9 mouse cellular contexts compared by ENCODE assay signal in the genomic region with DNA sequence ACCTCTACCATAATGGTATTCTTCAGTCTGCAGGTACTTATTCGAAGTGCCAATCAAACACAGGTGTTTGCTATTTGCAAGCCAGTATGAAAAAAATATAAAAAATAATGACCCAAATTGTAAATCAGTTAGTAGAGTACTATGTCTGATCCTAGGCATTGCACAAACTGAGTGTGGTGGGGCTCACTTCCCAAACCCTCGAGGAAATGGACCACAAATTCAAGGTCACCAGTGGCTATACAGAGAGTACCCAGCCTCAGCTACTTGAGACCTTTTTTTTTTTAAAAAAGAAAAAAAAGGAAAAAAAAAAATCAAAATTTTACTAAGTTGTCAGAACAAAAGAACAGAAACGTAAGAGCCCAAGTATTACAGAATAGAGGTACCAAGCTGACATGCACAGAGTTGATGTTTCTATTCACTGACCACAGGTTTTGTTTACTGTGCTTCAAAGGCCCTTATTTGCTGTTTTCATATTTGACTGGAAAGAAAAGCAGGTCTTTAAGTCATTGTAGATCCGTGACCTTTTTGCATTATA. TPM values are rescaled to one million over a fixed set of nuclear protein-coding genes. Genes with fewer than 3 reads are reported as not detected.
DNase-seq lines count a peak whose midpoint lies in the region; ATAC-seq lines count a peak whose summit lies in the region.
"Had no signal": no experiment of that assay in that cellular context is flagged by ENCODE, and none has a peak within 500 bp of the region (broad histone marks: within the 10 kb centered on the region; RNA-seq: fewer than 3 reads in every experiment).

No protein-coding gene starts in this region.

- no peak for ATAC-seq in liver, embryonic 13.5 days (ENCODE audit: low read depth)
- ATAC-seq in embryonic facial prominence, embryonic 15.5 days (ENCODE audit: insufficient number of reproducible peaks, low FRiP score, low TSS enrichment, low read depth) = no peak
- ATAC-seq in hindbrain, embryonic 15.5 days (ENCODE audit: low FRiP score, low read depth) = no peak
- ATAC-seq in midbrain, embryonic 16.5 days = no peak

- no peak overlapping the region for H3K27ac ChIP-seq in liver, embryonic 13.5 days
- H3K27ac ChIP-seq in embryonic facial prominence, embryonic 15.5 days (replicated peaks) = no peak overlapping the region
- no peak overlapping the region for H3K27ac ChIP-seq in hindbrain, embryonic 15.5 days (replicated peaks)
- H3K27ac ChIP-seq in midbrain, embryonic 16.5 days (ENCODE audit: low read length) = no peak overlapping the region

- no peak overlapping the region for H3K4me3 ChIP-seq in liver, embryonic 13.5 days (replicated peaks)
- H3K4me3 ChIP-seq in embryonic facial prominence, embryonic 15.5 days (replicated peaks) = no peak overlapping the region
- H3K4me3 ChIP-seq in hindbrain, embryonic 15.5 days = peak overlapping the region; percentile 99
- H3K4me3 ChIP-seq in midbrain, embryonic 16.5 days (ENCODE audit: low read depth, low read length) = peak overlapping the region; percentile 14; the same call in 1 of the 2 replicates

- H3K4me2 ChIP-seq in liver, embryonic 13.5 days = peak overlapping the region; percentile 91; the same call in 1 of the 2 replicates
- H3K4me2 ChIP-seq in embryonic facial prominence, embryonic 15.5 days (replicated peaks) = peak overlapping the region; percentile 56
- H3K4me2 ChIP-seq in hindbrain, embryonic 15.5 days = peak overlapping the region; percentile 59
- peak overlapping the region; percentile 63 for H3K4me2 ChIP-seq in midbrain, embryonic 16.5 days (ENCODE audit: low read length)

- H3K36me3 ChIP-seq in liver, embryonic 13.5 days = peaks cover 6% of the 10 kb centered on the region
- no peaks in the 10 kb centered on the region for H3K36me3 ChIP-seq in embryonic facial prominence, embryonic 15.5 days
- no peaks in the 10 kb centered on the region; the same call in 1 of the 2 replicates for H3K36me3 ChIP-seq in hindbrain, embryonic 15.5 days
- H3K36me3 ChIP-seq in midbrain, embryonic 16.5 days (ENCODE audit: control insufficient read depth, insufficient read depth, low read length) = no peaks in the 10 kb centered on the region

- H3K9me3 ChIP-seq in liver, embryonic 13.5 days (replicated peaks) = no peaks in the 10 kb centered on the region
- no peaks in the 10 kb centered on the region for H3K9me3 ChIP-seq in embryonic facial prominence, embryonic 15.5 days (replicated peaks)
- no peaks in the 10 kb centered on the region for H3K9me3 ChIP-seq in hindbrain, embryonic 15.5 days
- H3K9me3 ChIP-seq in midbrain, embryonic 16.5 days (replicated peaks; ENCODE audit: control insufficient read depth, low read length, poor library complexity, severe bottlenecking) = no peaks in the 10 kb centered on the region

- H3K27me3 ChIP-seq in liver, embryonic 13.5 days = no peaks in the 10 kb centered on the region
- no peaks in the 10 kb centered on the region for H3K27me3 ChIP-seq in embryonic facial prominence, embryonic 15.5 days
- H3K27me3 ChIP-seq in hindbrain, embryonic 15.5 days = no peaks in the 10 kb centered on the region
- H3K27me3 ChIP-seq in midbrain, embryonic 16.5 days (ENCODE audit: control insufficient read depth, insufficient read depth, low read depth, low read length) = no peaks in the 10 kb centered on the region

- DNase-seq in liver, embryonic 13.5 days = no peak
- no peak for DNase-seq in liver
- no peak for DNase-seq in adrenal gland, postnatal 14 days
- DNase-seq in adrenal gland, postnatal 4 days (ENCODE audit: low spot score in 2 of 2) = no peak
- no peak for DNase-seq in frontal cortex, postnatal 36 days (ENCODE audit: low spot score in 2 of 2)
- DNase-seq: right cerebral cortex, postnatal 25 days had no signal

- H3K4me1 ChIP-seq in liver, embryonic 13.5 days (replicated peaks) = peaks cover 63% of the 10 kb centered on the region
- H3K4me1 ChIP-seq in embryonic facial prominence, embryonic 15.5 days = peaks cover 22% of the 10 kb centered on the region
- H3K4me1 ChIP-seq in hindbrain, embryonic 15.5 days (replicated peaks) = peaks cover 46% of the 10 kb centered on the region
- H3K4me1 ChIP-seq in midbrain, embryonic 16.5 days (ENCODE audit: control insufficient read depth, insufficient read depth, low read length) = peaks cover 30% of the 10 kb centered on the region

- 67% methylated on average over 4 of the region's 4 CpGs for WGBS in liver, embryonic 13.5 days (ENCODE audit: insufficient replicate concordance)
- WGBS in embryonic facial prominence, embryonic 15.5 days = 60% methylated on average over 4 of the region's 4 CpGs
- 79% methylated on average over 4 of the region's 4 CpGs for WGBS in hindbrain, embryonic 15.5 days
- WGBS in midbrain, embryonic 16.5 days = 72% methylated on average over 4 of the region's 4 CpGs

- H3K9ac ChIP-seq in liver, embryonic 13.5 days = no peak overlapping the region
- H3K9ac ChIP-seq in embryonic facial prominence, embryonic 15.5 days = no peak overlapping the region
- no peak overlapping the region for H3K9ac ChIP-seq in hindbrain, embryonic 15.5 days
- no peak overlapping the region for H3K9ac ChIP-seq in midbrain, embryonic 16.5 days (ENCODE audit: low read depth, low read length)

RNA-seq across cellular contexts. Expression of gene Khdrbs1, which starts 2.9 kb away (rescaled TPM):
- polyA plus RNA-seq in liver, embryonic 13.5 days (2015; fragmentation: Nextera tagmentation; extraction: Ambion mirVana) = 37.6 and 41.5 TPM in 2 replicates
- 98.8 and 99.1 TPM in 2 replicates for polyA plus RNA-seq in embryonic facial prominence, embryonic 15.5 days (2015; fragmentation: Nextera tagmentation; extraction: Ambion mirVana)
- polyA plus RNA-seq in hindbrain, embryonic 15.5 days (2015; fragmentation: Nextera tagmentation; extraction: Ambion mirVana) = 121 and 122 TPM in 2 replicates
- 116 and 132 TPM in 2 replicates for polyA plus RNA-seq in midbrain, embryonic 16.5 days (2015; fragmentation: Nextera tagmentation; extraction: Ambion mirVana)
- 69.2 and 78.4 TPM in 2 replicates for total RNA-seq in adrenal gland, postnatal 14 days (2021)
- total RNA-seq in adrenal gland, postnatal 4 days (2021) = 100 to 1,000 TPM; 122 to 138 TPM

RNA-seq across cellular contexts. Expression of gene Tmem39b, which starts 42.5 kb away (rescaled TPM):
- polyA plus RNA-seq in liver, embryonic 13.5 days (2015; fragmentation: Nextera tagmentation; extraction: Ambion mirVana) = 4.0 and 4.4 TPM in 2 replicates
- 13.5 and 15.0 TPM in 2 replicates for polyA plus RNA-seq in embryonic facial prominence, embryonic 15.5 days (2015; fragmentation: Nextera tagmentation; extraction: Ambion mirVana)
- polyA plus RNA-seq in hindbrain, embryonic 15.5 days (2015; fragmentation: Nextera tagmentation; extraction: Ambion mirVana) = 14.8 TPM in 2 replicates
- 16.8 and 18.2 TPM in 2 replicates for polyA plus RNA-seq in midbrain, embryonic 16.5 days (2015; fragmentation: Nextera tagmentation; extraction: Ambion mirVana)
- 11.6 and 12.9 TPM in 2 replicates for total RNA-seq in adrenal gland, postnatal 14 days (2021)
- total RNA-seq in adrenal gland, postnatal 4 days (2021) = 10 to 100 TPM; 15.9 to 19.4 TPM

Comparison
In these comparisons a context has a peak if more than half of its experiments do, and no peak if none do; other contexts are left out.
1. H3K4me3 ChIP-seq: peak in hindbrain, embryonic 15.5 days (single experiment) and midbrain, embryonic 16.5 days (single experiment); none in liver, embryonic 13.5 days (single experiment) and embryonic facial prominence, embryonic 15.5 days (single experiment).
2. Peak in every context shown above with its lines, with median percentiles within 50 percentile points of each other: H3K4me2 ChIP-seq.